Mouse (Mus musculus): Measurements from ENCODE around the gene Fkbp15.

Gene Fkbp15

DNA sequence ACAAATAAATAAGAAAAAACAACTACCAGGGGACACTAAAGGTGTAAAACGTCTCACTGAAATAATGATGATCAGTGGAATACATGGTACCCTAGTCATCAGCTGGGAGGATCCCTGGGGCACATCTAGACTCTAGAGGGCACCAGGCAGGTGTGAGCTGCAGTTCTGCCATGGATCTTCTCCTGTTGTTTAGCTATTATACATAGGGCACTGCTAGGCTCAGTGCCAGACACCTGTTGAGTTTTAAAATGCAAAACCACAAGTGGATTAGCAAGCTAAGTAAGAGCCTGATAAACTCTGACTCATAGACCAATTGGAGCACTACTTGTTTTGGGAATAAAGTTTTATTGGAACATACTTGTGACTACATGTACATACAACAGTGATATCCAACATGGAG lies 42.1 kb downstream of the Fkbp15 start:
- no peak for DNase-seq (ENCODE audit: low read depth, low spot score)

DNA sequence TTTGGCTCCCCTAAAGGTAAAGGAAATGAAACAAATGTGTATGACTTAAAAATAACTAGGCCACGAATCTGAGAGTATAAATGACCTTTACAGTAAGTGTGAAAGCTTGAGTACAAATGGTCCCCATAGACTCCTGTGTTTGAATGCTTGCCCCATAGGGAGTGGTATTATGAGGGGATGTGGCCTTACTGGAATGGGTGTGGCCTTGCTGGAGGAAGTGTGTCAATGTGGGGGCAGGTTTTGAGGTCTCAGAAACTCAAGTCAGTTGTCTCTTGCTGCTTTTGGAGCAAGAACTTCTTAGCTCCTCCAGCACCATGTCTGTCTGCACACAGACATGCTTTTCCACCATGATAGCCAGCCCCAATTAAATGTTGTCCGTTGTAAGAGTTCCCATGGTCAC lies 43.9 kb downstream of the Fkbp15 start:
- peak; percentile 51 for DNase-seq (ENCODE audit: low read depth, low spot score)

- peak; percentile 68 for DNase-seq (ENCODE audit: low read depth, low spot score)
Observed at GRCm38 (mm10) chr4:62314516-62314915, 45.8 kb downstream of the Fkbp15 start.

DNA sequence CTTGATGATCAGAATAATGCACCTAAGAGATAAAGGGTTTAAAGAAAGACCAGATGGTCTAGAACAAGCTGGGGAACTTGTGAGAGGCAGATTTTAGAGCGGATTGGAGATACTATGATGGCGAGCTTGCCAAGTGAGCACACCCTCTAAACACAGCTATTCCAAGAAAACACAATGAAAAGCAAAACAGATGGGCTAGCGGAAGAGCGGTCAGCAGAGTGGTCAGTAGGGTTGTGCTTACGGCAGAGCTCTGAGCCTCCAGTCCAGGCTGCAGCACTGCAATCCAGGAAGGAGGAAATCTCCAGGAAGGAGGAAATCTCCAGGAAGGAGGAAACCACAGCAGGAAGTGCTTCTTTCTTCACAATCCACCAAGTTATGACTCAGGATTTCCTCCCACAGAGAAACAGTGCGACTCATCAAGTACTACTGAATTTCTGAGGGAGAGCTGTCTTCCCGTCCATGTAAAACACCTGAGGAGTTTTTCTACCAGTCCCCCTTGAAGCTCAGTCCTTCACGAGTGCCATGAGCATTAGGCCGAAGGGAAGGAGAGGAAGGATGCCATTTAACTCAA lies 46.6 kb downstream of the Fkbp15 start:
- no peak for DNase-seq (ENCODE audit: low read depth, low spot score)

- no peak for DNase-seq (ENCODE audit: low read depth, low spot score)
Observed at GRCm38 (mm10) chr4:62312821-62313220, 47.5 kb downstream of the Fkbp15 start.

GRCm38 (mm10) chr4:62308406-62308805 lies 51.9 kb downstream of the Fkbp15 start:
- no peak for DNase-seq (ENCODE audit: low read depth, low spot score)

GRCm38 (mm10) chr4:62306840-62307239 lies 53.5 kb downstream of the Fkbp15 start:
- DNase-seq (ENCODE audit: low read depth, low spot score) = peak; percentile 58

DNA sequence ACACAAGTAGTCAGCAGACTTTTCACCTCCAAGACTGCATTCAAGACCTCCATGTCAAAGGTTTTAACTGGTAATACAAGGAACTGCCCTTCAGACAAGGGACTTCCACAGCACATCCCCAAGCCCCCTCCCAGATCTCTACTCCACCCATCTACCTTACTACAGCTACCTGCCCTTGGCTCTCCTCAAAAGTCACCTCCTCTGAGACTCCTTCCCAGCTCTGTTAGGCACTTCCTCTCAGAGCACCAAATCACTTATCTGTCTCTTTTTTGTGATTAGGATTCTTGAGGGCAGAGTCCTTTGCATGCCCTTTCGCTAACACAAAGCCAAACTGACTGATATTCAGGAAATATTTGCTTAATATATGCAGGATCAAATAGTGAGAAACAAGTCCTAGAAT lies 54.0 kb downstream of the Fkbp15 start:
- peak; percentile 34 for DNase-seq (ENCODE audit: low read depth, low spot score)

GRCm38 (mm10) chr4:62303288-62303687 lies 57.1 kb downstream of the Fkbp15 start:
- no peak for DNase-seq (ENCODE audit: low read depth, low spot score)

DNA sequence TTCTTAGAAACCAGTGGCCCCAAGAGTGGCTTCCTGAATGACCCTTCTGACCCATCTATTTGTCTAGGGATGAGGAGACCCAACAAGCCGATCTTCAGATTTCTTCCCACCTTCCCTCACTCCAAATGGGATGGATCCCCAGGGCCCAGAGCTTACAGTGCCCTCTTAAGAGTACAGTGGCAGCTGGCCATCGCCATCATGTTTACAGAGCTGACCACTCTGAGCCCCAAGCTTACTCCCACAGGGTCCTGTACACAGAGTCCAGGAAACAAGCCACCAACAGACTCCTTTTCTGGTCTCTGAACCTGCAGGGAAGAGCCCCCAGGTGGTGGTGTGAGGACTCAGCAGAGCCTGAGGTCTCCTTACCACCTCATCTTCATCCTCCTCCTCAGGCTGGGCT lies 57.6 kb downstream of the Fkbp15 start:
- no peak for DNase-seq (ENCODE audit: low read depth, low spot score)

- DNase-seq (ENCODE audit: low read depth, low spot score) = no peak
Observed at GRCm38 (mm10) chr4:62300001-62300400, 60.3 kb downstream of the Fkbp15 start.

- DNase-seq (ENCODE audit: low read depth, low spot score) = no peak
Observed at GRCm38 (mm10) chr4:62297280-62298130, 62.8 kb downstream of the Fkbp15 start.

- DNase-seq (ENCODE audit: low read depth, low spot score) = no peak
Observed at GRCm38 (mm10) chr4:62294741-62295140, 65.6 kb downstream of the Fkbp15 start.

GRCm38 (mm10) chr4:62293219-62293861 lies 67.0 kb downstream of the Fkbp15 start:
- no peak for DNase-seq (ENCODE audit: low read depth, low spot score)

DNA sequence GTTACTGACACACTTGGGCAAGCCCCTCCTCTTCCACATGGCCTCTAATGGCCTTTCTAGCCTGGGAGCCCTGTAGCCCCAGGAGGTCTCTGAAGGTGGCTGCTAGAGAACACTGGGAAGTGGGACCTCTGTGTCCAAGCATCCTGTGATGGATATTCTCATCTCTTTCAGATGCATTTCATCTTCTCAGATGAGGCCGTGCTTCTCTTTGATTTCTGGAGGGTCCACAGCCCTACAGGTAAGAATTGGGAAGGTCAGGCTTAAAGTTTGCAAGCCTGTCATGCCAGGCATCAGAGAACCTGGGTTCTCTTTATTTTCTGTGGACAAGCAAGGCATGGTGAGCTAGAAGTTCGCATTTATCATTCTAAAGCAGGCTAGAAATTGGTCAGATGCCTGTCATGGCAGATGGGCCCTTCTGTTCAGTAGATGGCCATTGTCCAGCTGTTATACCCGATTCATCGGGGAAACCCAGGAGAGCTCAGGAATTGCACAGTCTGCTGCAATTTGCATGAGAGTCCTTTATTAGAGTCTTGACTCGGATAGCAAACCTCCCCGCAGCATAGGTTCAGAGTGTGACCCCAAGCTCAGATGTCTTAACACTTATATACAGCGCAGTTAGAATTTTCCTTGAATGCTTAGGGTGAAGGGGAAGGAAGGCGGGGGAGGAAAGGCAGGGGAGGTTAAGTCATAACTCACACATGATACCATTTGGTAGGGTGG lies 67.7 kb downstream of the Fkbp15 start:
- no peak for DNase-seq (ENCODE audit: low read depth, low spot score)

DNA sequence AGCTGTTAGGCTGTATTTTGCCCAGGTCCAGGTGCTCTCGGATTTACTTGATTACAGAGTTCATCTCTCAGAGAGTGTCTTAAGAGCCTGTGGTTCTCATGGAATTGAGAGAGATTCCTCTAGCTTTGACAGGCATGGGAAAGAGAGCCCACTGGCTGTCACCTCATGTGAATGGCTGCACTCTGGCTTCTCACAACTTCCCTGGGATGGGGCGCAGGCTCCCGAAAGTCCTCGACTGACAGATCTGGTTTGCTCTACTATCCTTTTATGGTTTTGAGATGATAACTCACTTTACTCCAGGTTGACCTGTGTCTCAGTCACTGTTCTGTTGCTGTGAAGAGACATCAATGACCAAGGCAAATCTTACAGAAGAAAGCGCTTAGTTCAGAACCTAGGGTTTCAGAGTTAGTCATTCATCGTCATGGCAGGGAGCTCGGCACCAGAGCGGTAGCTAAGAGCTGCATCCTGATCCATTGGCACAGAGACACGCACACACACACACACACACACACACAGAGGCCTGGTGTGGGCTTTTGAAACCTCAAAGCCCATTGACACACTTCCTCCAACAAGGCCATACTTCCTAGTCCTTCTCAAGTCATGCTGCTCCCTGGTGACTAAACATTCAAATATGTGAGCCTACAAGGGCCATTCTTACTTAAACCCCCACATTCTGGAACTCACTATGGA lies 69.4 kb downstream of the Fkbp15 start:
- peak; percentile 30 for DNase-seq (ENCODE audit: low read depth, low spot score)

DNA sequence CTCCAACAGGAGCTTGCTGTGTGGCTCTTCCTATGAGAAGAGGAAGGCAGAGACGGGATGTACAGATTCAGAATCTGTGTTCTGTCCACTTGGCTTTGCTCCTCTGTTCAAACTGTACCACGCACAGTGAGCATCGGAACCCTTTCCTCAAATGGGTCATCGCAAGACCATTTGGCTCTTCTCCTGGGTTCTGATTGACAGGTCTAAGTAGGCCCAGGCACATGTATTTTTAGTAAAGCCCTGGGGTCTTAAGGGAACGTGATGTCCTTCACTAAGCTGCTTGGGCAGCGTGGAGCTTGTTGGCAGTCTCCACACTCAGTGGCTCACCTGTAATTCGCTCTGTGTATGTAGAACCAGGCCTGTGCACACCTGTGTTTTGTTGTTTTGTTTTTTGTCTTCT lies 71.1 kb downstream of the Fkbp15 start:
- no peak for DNase-seq (ENCODE audit: low read depth, low spot score)

- DNase-seq (ENCODE audit: low read depth, low spot score) = peak; percentile 92
Observed at GRCm38 (mm10) chr4:62286992-62287900, 73.1 kb downstream of the Fkbp15 start.

DNA sequence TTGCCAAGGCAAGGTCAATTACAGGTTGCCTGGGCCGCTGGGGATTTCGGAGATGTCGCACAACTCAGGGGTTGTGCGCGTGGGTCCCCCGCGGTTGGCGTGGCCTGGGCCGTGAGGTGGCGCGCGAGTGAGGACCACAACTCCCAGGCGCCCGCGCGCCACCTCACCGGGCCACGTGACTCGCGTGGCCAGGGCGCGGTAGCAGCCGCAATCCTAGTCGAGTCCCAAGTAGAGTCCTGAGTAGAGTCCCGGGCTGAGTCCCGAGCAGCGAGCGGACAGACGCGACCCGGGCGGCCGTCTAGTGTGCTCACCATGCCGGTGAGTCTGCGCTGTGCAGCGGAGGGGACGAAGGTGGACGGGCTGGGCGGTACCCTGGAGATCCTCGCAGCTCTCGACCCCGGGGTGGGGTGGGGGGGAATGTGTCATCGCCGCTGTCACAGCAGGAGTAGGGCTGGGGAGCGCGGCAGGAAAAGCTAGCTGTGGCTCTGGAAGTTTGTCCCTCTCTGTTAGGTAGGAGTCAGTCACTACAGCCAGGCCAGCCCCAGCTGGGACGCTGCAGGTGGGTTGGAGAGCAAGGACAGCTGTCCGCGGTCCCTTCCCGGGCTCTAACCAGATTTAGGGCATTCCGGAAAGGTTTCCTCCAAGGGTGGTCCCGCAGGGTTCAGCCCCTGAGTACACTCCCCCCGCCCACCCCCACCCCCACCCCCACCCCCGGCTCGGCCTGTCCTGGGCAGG lies 73.9 kb downstream of the Fkbp15 start:
- DNase-seq (ENCODE audit: low read depth, low spot score) = peak; percentile 90

DNA sequence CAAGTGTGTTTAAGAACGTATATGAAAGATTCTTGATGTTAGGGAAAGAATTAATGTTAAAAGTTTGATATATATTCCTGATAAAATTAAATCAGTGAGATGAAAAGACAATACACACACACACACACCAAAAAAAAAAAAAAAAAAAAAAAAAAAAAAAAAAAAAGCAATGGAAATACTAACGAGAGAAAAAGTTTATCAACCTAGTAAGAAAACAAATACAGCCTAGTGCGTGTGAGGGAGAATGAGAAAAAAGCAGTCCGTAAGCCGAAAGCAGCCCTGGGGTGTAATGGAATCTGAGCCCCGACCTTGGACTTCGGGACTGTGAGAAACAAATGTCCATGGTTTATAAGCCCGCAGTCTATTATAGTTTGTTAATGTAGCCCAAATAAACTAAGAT lies 74.8 kb downstream of the Fkbp15 start:
- DNase-seq (ENCODE audit: low read depth, low spot score) = no peak
